Mouse (Mus musculus): Measurements from ENCODE around the gene Setd1a. TPM values are rescaled to one million over a fixed set of nuclear protein-coding genes. Genes with fewer than 3 reads are reported as not detected.
"Not testable (repeated sequence)": the region's sequence is repeated elsewhere in the genome, so short reads cannot be mapped to it uniquely, and the experiment has no call there.

Gene Setd1a
- polyA plus RNA-seq, 1 experiment from 2014 or later: 20.8 TPM

DNA sequence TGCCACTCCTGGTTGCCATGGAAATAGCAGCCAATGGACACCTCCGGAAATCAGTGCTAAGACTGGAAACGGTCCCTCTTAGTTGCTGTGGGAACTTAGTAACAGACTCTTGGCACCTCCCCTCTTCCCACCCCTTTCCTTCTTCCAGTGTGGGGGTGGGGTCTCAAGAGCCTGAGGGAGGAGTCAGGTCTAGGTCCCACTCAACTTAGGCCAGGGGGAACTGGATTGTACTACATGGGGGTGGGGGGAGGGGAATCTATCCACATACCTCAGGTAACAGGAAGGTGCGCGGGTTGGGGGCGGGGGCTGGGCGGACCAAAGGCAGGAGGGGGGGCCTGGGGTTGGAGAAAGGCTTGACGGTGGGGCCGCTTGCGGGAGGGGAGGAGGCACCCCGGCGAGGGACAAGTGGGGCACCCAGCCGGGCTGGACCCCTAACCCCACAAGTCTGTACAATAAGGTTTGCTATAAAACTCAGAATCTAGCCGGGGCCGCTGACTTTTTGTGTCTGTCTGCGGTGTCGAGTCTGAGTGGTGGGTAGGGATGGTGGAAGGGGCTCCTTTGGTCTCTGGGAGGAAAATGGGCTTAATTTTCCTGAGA, 7.4 kb upstream of the Setd1a start:
- Histone ChIP-seq H3K27me3 (ENCODE audit: control insufficient read depth, insufficient read depth, low read length) (no peaks in the 10 kb centered on the region), H3K9ac (ENCODE audit: low read depth, low read length) (peak overlapping the region; percentile 92), H3K9me3 (replicated peaks; ENCODE audit: control insufficient read depth, low read length) (no peaks in the 10 kb centered on the region), H3K4me3 (ENCODE audit: low read depth, low read length) (peak overlapping the region; percentile 70), H3K27ac (ENCODE audit: low read depth, low read length) (peak overlapping the region; percentile 85), H3K4me2 (peak overlapping the region; percentile 99), H3K36me3 (ENCODE audit: control insufficient read depth, insufficient read depth, low read length) (peaks cover 10% of the 10 kb centered on the region), H3K4me1 (ENCODE audit: control insufficient read depth, insufficient read depth, low read length) (peaks cover 21% of the 10 kb centered on the region)
- ATAC-seq (replicated peaks; ENCODE audit: insufficient number of reproducible peaks, low FRiP score, low TSS enrichment): peak; percentile 71
- WGBS (ENCODE audit: insufficient replicate concordance): 2% methylated on average over 16 of the region's 16 CpGs

DNA sequence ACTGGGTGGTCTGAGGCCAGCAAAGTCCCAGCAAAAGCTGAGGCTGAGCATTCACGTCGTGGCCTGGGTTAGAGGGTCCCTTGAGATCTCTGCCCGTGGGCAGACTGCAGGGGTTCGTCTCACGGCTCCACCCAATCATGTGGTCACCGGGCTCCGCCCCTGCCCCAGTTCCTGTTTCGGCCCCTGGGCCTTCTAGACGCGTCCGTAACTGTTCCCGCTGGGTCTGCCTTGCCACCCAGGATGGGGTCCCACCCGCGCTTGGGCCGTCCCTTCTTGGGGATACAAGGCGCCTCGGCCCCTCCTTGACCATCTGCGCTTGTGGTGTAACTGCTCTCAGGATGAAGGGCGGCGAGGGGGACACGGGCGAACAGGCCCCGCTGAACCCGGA, 6.8 kb upstream of the Setd1a start, which contains the start of gene Orai3:
Gene Orai3, plus strand, starts transcription at position 165 of the 388 bp plus-strand sequence.
- Histone ChIP-seq H3K27ac (ENCODE audit: low read depth, low read length) (peak within 1 kb of the TSS; percentile 85), H3K9ac (ENCODE audit: low read depth, low read length) (peak within 1 kb of the TSS; percentile 92), H3K9me3 (replicated peaks; ENCODE audit: control insufficient read depth, low read length) (no peaks in the 10 kb centered on the region), H3K4me3 (ENCODE audit: low read depth, low read length) (peak within 1 kb of the TSS; percentile 70), H3K4me1 (ENCODE audit: control insufficient read depth, insufficient read depth, low read length) (peaks cover 22% of the 10 kb centered on the region), H3K4me2 (peak within 1 kb of the TSS; percentile 99), H3K27me3 (ENCODE audit: control insufficient read depth, insufficient read depth, low read length) (no peaks in the 10 kb centered on the region), H3K36me3 (ENCODE audit: control insufficient read depth, insufficient read depth, low read length) (peaks cover 9% of the 10 kb centered on the region)
- peak; percentile 74 for ATAC-seq (replicated peaks; ENCODE audit: insufficient number of reproducible peaks, low FRiP score, low TSS enrichment)
- under 1% methylated on average over 24 of the region's 24 CpGs for WGBS (ENCODE audit: insufficient replicate concordance)

DNA sequence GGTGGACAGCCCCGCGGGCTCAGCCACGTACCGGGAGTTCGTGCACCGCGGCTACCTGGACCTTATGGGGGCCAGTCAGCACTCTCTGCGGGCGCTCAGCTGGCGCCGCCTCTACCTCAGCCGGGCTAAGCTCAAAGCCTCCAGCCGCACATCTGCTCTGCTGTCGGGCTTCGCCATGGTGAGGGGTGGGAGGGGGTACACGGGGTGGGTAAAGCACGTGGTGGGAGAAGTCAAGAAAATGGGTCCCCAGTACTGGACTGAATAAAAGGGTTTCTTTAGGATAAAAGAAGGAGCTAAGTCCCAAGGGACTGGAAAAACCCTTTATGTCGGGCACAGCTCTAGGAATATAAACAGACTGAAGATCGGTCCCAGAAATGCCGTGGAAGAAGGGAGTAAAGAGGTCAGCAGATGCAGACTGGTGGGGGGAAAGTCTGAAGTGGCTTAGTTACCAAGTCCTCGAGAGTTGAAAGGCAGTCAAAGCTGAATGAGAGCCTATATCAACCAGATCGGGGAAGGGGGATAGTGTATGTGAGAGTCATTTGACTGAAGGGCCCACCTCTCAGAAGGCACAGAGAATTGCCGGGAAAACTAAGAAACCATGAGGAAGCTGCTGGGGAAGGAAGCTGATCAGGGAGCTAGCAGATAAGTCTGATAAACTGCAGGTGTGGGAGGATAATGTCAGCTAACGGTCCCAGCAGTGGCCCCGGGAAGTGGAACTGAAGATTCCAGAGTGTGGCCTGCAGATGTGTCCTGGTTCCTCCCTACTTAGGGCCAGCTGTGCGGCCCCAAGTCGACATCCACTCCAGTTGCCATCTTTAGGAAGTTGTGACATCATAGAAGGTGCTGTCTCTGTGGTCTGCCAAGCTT, 6.2 kb upstream of the Setd1a start:
- 2% methylated on average over 27 of the region's 27 CpGs for WGBS (ENCODE audit: insufficient replicate concordance)
- Histone ChIP-seq H3K9me3 (replicated peaks; ENCODE audit: control insufficient read depth, low read length) (no peaks in the 10 kb centered on the region), H3K4me1 (ENCODE audit: control insufficient read depth, insufficient read depth, low read length) (peaks cover 22% of the 10 kb centered on the region), H3K27ac (ENCODE audit: low read depth, low read length) (peak overlapping the region; percentile 85), H3K4me3 (ENCODE audit: low read depth, low read length) (peak overlapping the region; percentile 70), H3K9ac (ENCODE audit: low read depth, low read length) (peak overlapping the region; percentile 92), H3K27me3 (ENCODE audit: control insufficient read depth, insufficient read depth, low read length) (no peaks in the 10 kb centered on the region), H3K4me2 (peak overlapping the region; percentile 99), H3K36me3 (ENCODE audit: control insufficient read depth, insufficient read depth, low read length) (peaks cover 9% of the 10 kb centered on the region)
- peak; percentile 1; the same call in 1 of the 2 replicates for ATAC-seq (replicated peaks; ENCODE audit: insufficient number of reproducible peaks, low FRiP score, low TSS enrichment)

DNA sequence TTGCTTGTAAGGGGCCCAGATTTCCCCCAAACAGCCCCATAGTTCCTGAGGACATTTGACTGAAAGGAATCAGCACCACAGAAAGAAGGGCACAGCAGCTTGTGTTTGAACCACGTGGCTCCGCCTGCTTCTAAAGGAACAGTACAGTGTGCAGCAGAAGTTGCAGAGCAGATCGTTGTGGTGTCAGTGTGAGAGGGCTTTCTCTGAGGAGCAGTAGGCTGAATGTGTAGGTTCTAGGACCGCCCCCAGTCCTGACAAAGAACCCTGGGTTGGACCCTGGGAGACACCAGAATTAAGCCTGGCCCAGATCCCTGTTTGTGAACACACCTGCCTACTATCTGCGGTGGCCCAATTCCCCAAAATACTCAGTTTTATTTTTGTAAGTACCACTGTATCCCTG, 5.2 kb upstream of the Setd1a start:
- Histone ChIP-seq H3K9ac (ENCODE audit: low read depth, low read length) (no peak overlapping the region), H3K36me3 (ENCODE audit: control insufficient read depth, insufficient read depth, low read length) (peaks cover 8% of the 10 kb centered on the region), H3K27me3 (ENCODE audit: control insufficient read depth, insufficient read depth, low read length) (no peaks in the 10 kb centered on the region), H3K4me3 (ENCODE audit: low read depth, low read length) (no peak overlapping the region), H3K4me2 (peak overlapping the region; percentile 2; the same call in 1 of the 2 replicates), H3K4me1 (ENCODE audit: control insufficient read depth, insufficient read depth, low read length) (peaks cover 22% of the 10 kb centered on the region), H3K9me3 (replicated peaks; ENCODE audit: control insufficient read depth, low read length) (no peaks in the 10 kb centered on the region), H3K27ac (ENCODE audit: low read depth, low read length) (no peak overlapping the region)
- 74% methylated on average over 5 of the region's 5 CpGs for WGBS (ENCODE audit: insufficient replicate concordance)
- no peak for ATAC-seq (replicated peaks; ENCODE audit: insufficient number of reproducible peaks, low FRiP score, low TSS enrichment)

DNA sequence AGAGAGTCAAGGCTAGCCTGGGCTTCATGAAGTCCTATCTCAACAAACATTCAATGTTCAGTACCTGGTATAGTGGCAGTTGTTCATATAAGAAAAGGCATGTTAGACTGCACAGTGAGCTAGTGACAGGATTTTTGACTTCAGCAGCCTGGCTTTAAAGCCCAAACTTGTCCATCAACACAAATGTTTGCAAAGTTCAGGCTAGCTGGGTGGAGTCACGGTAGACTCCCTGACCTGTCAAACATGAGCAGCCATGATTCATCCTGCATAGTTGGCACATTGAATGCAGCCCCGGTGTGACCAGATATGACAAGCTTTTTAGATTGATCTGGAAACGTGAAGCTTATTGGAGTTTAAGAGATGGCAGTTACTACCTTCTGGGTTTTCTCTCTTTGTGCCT, 4.4 kb upstream of the Setd1a start:
- Histone ChIP-seq H3K4me1 (ENCODE audit: control insufficient read depth, insufficient read depth, low read length) (peaks cover 22% of the 10 kb centered on the region), H3K27ac (ENCODE audit: low read depth, low read length) (no peak overlapping the region), H3K9ac (ENCODE audit: low read depth, low read length) (no peak overlapping the region), H3K9me3 (replicated peaks; ENCODE audit: control insufficient read depth, low read length) (no peaks in the 10 kb centered on the region), H3K36me3 (ENCODE audit: control insufficient read depth, insufficient read depth, low read length) (peaks cover 8% of the 10 kb centered on the region), H3K27me3 (ENCODE audit: control insufficient read depth, insufficient read depth, low read length) (no peaks in the 10 kb centered on the region), H3K4me3 (ENCODE audit: low read depth, low read length) (no peak overlapping the region), H3K4me2 (no peak overlapping the region)
- ATAC-seq (replicated peaks; ENCODE audit: insufficient number of reproducible peaks, low FRiP score, low TSS enrichment): no peak
- WGBS (ENCODE audit: insufficient replicate concordance): 75% methylated on average over 3 of the region's 3 CpGs

DNA sequence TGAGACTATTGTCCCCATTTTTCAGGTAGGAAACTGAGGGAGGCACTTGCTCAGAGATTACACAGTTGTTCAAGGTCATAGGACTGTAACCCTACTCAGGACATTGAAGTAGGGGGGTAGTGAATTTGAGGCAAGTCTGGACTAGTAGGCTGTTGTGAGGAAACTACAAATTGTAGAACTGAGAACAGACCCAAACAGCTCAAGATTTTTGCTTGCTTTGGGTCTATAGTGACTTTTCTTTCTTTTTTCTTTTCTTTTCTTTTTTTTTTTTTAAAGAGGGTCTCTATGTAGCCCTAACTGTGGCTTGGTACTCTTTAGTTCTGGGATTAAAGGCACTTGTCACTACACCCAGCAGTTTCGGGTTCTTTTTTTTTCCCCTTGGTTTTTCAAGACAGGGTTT, 3.9 kb upstream of the Setd1a start:
- WGBS (ENCODE audit: insufficient replicate concordance): 88% methylated on average over 1 of the region's 1 CpGs
- Histone ChIP-seq H3K9ac (ENCODE audit: low read depth, low read length) (no peak overlapping the region), H3K27me3 (ENCODE audit: control insufficient read depth, insufficient read depth, low read length) (no peaks in the 10 kb centered on the region), H3K36me3 (ENCODE audit: control insufficient read depth, insufficient read depth, low read length) (peaks cover 5% of the 10 kb centered on the region), H3K4me1 (ENCODE audit: control insufficient read depth, insufficient read depth, low read length) (peaks cover 22% of the 10 kb centered on the region), H3K27ac (ENCODE audit: low read depth, low read length) (no peak overlapping the region), H3K4me2 (no peak overlapping the region), H3K4me3 (ENCODE audit: low read depth, low read length) (no peak overlapping the region), H3K9me3 (replicated peaks; ENCODE audit: control insufficient read depth, low read length) (no peaks in the 10 kb centered on the region)
- no peak for ATAC-seq (replicated peaks; ENCODE audit: insufficient number of reproducible peaks, low FRiP score, low TSS enrichment)

DNA sequence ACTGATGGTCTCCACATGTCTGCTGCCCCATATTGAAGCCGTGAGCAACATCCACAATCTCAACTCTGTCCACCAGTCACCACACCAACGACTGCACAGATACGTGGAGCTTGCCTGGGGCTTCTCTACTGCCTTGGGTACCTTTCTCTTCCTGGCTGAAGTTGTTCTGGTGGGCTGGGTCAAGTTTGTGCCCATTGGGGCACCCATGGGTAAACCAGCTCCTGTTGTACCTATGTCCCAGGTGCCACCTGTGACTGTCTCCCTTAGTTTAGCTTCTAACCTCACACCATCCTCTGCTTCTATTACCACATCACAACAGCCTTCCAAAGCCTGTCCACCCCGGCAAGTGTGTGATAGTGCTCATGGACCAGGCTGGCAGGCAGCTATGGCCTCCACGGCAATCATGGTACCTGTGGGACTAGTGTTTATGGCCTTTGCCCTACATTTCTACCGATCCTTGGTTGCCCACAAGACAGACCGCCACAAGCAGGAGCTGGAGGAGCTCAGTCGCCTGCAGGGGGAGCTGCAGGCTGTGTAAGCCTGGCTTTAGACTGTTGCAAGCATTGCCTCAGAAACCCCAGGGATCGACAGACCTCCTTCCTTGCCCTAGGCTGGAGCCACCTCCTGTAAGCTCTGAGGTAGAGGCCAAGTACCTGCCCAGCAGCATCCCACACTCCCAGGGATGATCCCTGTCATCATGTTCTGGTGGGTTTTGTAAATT, 2.6 kb upstream of the Setd1a start:
- Histone ChIP-seq H3K9me3 (replicated peaks; ENCODE audit: control insufficient read depth, low read length) (no peaks in the 10 kb centered on the region), H3K9ac (ENCODE audit: low read depth, low read length) (no peak overlapping the region), H3K36me3 (ENCODE audit: control insufficient read depth, insufficient read depth, low read length) (no peaks in the 10 kb centered on the region; the same call in 1 of the 2 replicates), H3K4me2 (no peak overlapping the region), H3K27me3 (ENCODE audit: control insufficient read depth, insufficient read depth, low read length) (no peaks in the 10 kb centered on the region), H3K4me1 (ENCODE audit: control insufficient read depth, insufficient read depth, low read length) (peaks cover 30% of the 10 kb centered on the region), H3K27ac (ENCODE audit: low read depth, low read length) (no peak overlapping the region), H3K4me3 (ENCODE audit: low read depth, low read length) (no peak overlapping the region)
- 41% methylated on average over 9 of the region's 9 CpGs for WGBS (ENCODE audit: insufficient replicate concordance)
- no peak for ATAC-seq (replicated peaks; ENCODE audit: insufficient number of reproducible peaks, low FRiP score, low TSS enrichment)

DNA sequence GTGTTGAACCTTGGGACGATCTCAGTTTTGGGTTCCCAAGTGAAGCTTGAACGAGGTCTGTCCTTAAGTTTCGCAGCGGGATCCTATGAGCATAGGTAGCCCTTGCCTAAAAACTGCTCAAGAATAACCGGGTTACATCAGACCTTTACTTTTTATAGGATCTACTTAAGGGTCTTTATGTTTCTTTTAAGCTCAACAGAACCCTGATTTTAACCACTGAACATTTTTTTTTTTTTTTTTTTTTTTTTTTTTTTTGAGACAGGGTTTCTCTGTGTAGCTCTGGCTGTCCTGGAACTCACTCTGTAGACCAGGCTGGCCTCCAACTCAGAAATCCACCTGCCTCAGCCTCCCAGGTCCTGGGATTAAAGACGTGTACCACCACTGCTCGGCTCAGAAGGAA, 633 bp upstream of the Setd1a start:
- 74% methylated on average over 7 of the region's 7 CpGs for WGBS (ENCODE audit: insufficient replicate concordance)
- not testable (repeated sequence) for ATAC-seq (replicated peaks; ENCODE audit: insufficient number of reproducible peaks, low FRiP score, low TSS enrichment); H3K36me3 ChIP-seq (ENCODE audit: control insufficient read depth, insufficient read depth, low read length); H3K9me3 ChIP-seq (replicated peaks; ENCODE audit: control insufficient read depth, low read length); H3K27me3 ChIP-seq (ENCODE audit: control insufficient read depth, insufficient read depth, low read length)
- Histone ChIP-seq H3K4me2 (peak overlapping the region; percentile 84), H3K27ac (ENCODE audit: low read depth, low read length) (peak overlapping the region; percentile 99), H3K4me3 (ENCODE audit: low read depth, low read length) (peak overlapping the region; percentile 93), H3K4me1 (ENCODE audit: control insufficient read depth, insufficient read depth, low read length) (peaks cover 13% of the 10 kb centered on the region), H3K9ac (ENCODE audit: low read depth, low read length) (peak overlapping the region; percentile 88)
